Mouse (Mus musculus) activated CD4-positive, CD25-positive, alpha-beta regulatory T cell (primary cell): ENCODE measurements around the gene Med23. TPM values are rescaled to one million over a fixed set of nuclear protein-coding genes. Genes with fewer than 3 reads are reported as not detected.

Experiments
- polyA plus RNA-seq, 2 experiments: library from polyadenylated mRNA; unstranded; fragments of 100-300 nt; shearing (Covaris generic); gene quantifications; one replicate each; pipeline ENCODE4 v1.2.1; 2017

The Med23 gene
- 10 to 100 TPM; 28.6 to 30.5 TPM for polyA plus RNA-seq

DNA sequence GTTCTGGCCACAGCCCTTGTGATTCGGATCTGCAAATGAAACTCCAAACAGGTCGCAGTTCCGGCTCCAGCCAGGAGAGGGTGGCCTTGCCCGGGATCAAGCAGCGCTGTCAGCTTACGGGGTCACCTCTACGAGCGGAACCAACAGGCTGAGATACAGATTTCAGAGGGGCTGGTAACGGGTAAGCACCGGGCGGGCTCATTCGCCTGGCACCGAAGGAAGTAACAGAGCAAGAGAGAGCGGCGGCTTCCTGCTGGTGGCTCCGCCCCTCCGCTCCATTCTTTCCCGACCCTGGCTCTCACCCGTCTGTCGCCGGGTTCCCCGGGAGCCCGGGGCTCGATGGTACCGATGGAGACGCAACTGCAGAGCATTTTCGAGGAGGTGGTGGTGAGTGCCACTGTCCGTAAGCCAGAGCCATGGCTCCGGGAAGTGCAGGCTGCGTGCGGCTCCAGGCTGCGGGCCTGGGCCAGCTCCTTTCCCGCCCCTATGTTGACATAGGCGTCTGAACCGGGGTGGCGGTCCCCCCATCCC lies at the start of gene Med23:
Med23 (plus strand) TSS at position 227 of the 531 bp plus-strand sequence.

DNA sequence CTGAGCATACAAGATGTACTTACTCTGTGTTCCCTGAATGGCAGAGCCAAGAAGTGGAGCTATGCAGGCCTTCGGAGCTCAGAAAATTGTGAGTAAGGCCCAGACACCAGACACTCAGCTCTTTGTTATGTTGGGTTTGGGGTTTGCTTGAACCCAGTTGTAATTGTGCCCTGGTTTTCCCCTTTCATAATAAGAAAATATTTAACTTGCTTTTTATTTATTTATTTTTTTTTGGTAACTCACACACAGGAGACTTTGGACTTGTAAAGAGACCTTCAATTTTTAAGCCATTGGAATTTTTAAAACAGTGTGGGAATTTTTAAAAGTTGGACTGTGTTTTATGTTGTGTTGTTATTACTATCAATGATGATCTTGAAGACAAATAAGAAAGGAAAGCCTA lies 27.1 kb upstream of the Med23 start, which contains the start of gene Enpp3:
Enpp3 (minus strand) TSS at position 148 of the 400 bp plus-strand sequence.

DNA sequence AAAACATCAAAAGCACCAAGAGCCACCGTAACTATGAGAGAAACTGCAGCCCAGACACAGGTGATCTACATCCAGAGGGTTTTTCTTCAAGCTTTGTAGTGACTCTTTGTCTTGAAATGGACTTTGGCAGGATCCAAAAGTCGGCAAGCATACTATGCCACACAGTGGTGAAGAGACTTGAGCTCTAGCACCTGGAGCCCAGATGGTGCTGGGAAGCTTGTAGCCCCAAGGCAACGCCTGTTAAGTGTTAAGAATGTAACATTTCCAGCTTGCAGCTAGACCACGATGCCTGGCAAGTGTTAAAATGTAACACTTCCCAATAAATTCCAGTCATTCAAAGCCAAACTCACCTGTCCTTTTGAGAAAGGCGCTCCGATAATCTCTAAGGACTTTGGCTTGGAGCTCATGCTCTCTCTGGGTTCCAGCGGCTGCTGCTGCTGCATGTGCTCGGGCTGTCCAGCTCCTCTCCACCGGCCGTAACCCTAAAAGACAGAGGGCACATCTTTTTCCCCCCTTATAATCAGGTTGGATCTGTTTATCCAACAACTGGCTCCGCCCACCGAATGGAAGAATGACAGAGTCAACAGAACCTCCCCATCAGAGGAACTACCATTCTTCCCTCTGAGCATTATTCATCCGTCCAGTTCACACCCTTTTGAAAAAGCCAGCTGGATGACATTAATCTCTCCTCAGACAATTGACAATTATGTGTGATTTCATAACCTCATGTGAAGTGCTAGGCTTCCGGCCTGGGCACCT lies 57.4 kb downstream of the Med23 start, which contains the start of gene Arg1:
Arg1 (minus strand) TSS at position 523 of the 759 bp plus-strand sequence.

Other genes starting within 250 kb of the Med23 start
- gene Enpp1, start 157.8 kb upstream of the Med23 start, polyA plus RNA-seq = 10 to 100 TPM; 14.4 to 14.7 TPM
- gene Enpp3, start 27.2 kb upstream of the Med23 start, polyA plus RNA-seq = under 1 TPM in 1 of 2 experiments, not detected in 1; 0.72 TPM
- 10 to 100 TPM in 1 of 2 experiments, under 1 TPM in 1; 0.89 to 12.0 TPM for gene Arg1, start 57.5 kb downstream of the Med23 start, polyA plus RNA-seq